Mouse (Mus musculus): ENCODE results near the gene Slc13a3.

The Slc13a3 gene

DNA sequence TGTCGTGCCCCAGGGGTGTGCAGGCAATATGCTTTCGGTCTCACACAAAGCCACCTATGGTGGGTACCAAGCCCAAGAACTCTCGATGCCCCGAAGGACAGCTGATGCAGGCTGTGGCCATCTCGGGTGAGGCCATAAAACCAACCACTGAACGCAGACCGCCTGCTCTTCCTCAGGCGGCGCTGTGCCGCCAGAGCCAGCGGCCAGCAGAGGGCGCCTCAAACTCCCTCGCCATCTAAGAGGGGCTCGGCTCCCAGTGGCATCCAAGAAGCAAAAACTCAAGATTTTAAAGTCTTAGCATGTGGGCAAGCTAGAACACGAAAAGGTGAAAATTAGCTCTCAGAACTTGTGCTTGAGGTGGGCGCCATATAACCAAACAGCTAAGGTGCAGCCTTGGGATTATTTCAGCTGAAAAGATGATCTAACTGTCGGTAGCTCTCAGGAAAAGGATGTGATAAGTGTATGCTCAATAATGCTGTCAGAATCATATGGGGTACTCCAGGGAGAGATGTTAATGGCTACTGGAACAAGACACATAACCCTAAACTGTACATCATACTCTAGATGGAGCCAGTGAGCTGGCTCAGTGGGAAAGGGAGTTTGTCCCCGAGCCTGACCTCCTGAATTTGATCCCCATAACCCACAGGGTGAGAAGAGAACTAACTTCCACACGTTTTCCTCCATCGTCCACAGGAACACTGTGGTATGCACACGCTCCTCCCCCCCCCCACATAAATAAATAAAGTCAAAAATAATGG lies 108.5 kb downstream of the Slc13a3 start:
- DNase-seq (ENCODE audit: low spot score in 2 of 2), result peak; percentile 39 to 53

DNA sequence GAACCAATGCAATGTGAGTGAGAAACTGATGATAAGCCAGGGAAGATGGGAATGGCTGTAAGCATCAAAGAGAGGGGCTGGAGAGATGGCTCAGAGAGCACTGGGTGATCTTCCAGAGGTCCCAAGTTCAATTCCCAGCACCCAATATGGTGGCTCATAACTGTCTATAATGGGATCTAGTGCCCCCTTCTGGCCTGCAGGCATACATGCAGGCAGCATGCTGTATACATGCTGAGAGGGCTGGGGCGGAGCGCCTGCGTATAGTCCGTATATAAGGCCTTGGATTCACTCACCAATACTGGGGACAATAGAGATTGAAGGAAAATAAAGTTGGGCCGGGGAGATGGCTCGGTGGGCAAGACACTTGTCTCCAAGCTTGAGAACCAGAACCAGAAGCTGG lies 109.7 kb downstream of the Slc13a3 start:
- no peak for DNase-seq (ENCODE audit: low spot score in 2 of 2)

DNA sequence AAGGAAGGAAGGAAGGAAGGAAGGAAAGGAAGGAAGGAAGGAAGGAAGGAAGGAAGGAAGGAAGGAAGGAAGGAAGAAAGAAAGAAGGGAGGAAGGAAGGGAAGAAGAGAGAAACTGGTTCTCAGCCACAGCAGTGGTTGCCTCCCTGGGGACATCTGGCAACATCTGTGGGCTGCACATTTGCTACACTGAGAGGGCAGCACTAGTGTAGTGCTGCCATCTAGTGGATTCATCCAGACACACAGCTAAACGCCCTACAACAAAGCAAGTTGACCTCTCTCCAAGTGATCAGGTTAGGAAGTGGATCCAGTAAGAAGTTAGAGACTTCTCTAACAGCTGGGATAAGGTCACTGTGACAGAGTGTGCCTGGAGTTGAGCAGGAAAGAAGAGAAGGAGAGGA lies 112.2 kb downstream of the Slc13a3 start:
- DNase-seq (ENCODE audit: low spot score in 2 of 2), result peak; percentile 44 to 52
